Mouse (Mus musculus): ENCODE results near the gene Pde4b.

Gene Pde4b

DNA sequence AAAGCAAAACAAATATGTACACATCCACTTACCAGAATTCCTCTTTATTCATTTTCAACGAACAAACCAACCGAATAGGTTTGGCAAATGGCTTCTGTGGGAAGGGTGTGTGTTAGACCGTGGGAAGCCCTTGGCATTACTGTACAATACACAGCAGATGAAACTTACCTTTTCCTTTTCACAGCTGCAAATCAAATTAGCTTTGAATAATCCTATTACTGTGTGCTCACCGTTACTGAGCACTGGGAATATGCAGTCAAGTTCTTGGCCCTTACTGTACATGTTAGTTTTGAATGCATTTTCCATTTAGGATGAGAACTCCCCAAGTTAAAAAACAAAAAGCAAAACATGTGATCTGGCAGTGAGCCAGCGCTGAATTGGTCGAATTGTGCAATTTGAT lies 199.8 kb downstream of the Pde4b start:
- no peak for DNase-seq (ENCODE audit: low spot score in 2 of 2)

GRCm38 (mm10) chr4:102290052-102290734 lies 202.8 kb downstream of the Pde4b start:
- DNase-seq (ENCODE audit: low spot score in 2 of 2): no peak

DNA sequence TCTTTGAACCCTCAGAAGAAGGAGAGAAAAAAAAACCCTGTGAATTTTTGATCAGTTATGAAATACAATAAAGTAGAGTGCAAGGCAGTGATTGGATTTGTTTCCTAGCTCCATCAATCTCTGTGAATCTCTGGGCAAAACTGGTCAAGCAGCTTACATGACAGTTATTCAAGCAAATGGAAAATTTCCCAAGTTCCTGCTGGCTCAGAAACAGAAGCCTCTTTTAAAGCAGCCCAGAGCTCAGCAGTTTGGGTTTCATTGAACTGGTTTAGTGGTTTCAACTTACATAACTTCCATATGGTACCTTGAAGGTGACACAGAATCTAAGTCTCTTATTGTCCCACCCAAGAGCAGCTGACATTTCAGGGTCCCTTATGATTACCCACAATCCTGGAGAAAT lies 210.2 kb downstream of the Pde4b start:
- DNase-seq (ENCODE audit: low spot score in 2 of 2): no peak

- no peak for DNase-seq (ENCODE audit: low spot score in 2 of 2)
Observed at GRCm38 (mm10) chr4:102302568-102302967, 215.2 kb downstream of the Pde4b start.

DNA sequence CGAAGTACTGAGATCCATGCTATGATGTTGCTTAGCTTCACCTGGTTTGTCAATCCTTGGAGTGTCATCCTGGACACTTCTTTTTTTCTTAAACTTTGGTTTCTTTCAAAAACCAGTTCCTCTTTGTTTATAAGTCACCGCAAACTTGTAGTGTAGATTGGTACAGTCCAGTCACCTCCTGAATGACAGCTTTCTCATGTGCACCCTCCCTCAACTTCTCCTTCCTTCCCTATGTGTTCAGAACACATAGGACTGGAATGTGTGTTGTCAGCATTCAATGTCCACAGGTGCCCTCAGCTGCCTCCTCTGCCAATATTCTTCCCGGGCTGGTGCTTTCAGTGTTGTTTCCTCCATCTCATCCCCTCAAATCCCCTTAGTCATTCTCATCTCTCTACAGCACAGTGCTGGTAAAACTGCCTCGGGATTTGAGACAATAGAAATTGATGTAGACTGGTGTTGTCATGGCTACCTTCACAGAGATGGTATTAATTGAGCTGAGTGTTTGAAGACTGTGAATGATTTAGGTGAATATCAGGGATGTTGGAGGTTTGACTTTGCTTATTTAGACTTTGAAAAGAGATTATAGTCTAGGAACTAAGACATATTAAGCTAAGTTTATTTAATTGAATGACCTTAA lies 220.4 kb downstream of the Pde4b start:
- no peak for DNase-seq (ENCODE audit: low spot score in 2 of 2)

GRCm38 (mm10) chr4:102310630-102311029 lies 223.3 kb downstream of the Pde4b start:
- no peak for DNase-seq (ENCODE audit: low spot score in 2 of 2)

- no peak for DNase-seq (ENCODE audit: low spot score in 2 of 2)
Observed at GRCm38 (mm10) chr4:102316011-102316410, 228.7 kb downstream of the Pde4b start.

- DNase-seq (ENCODE audit: low spot score in 2 of 2): no peak
Observed at GRCm38 (mm10) chr4:102316699-102317285, 229.4 kb downstream of the Pde4b start.

DNA sequence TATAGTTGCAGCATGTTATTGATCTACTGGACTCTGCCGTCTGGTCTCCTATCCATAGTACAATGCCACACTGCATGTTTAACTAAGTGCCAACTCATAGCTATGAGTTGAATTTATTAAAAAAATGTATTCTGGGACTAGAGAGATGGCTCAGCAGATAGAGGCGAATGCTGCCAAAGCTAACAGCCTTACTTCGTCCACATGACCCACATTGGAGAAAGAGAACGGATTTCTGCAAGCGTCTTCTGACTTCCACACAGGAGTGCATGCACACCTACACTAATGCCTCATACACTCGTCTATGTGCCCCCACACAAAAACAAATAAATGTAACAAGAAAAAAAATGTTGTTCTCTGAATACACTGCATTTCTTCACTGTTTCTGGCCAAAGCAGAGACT lies 231.3 kb downstream of the Pde4b start:
- no peak for DNase-seq (ENCODE audit: low spot score in 2 of 2)

GRCm38 (mm10) chr4:102321340-102321739 lies 234.0 kb downstream of the Pde4b start:
- no peak for DNase-seq (ENCODE audit: low spot score in 2 of 2)

DNA sequence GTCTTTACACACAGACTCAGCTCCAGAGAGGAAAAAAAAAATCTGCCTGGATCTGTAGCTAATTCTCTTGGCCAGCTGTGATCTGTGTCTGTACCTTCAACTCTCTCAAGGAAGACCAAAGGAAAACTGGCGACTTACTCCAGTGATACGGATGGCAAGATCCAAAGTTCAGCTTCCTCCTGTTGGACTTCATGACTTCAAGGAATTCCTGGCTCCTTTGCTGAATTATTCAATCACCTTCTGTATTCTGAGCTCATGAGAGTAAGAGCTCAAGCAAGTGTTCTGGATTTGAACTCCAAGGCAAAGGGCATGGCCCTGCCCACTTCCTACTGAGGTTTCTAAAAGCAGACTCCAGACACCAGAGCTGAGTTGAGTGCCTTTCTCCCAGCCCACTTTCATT lies 245.0 kb downstream of the Pde4b start:
- DNase-seq (ENCODE audit: low spot score in 2 of 2): no peak

- no peak for DNase-seq (ENCODE audit: low spot score in 2 of 2)
Observed at GRCm38 (mm10) chr4:102332885-102333284, 245.5 kb downstream of the Pde4b start.

- no peak for DNase-seq (ENCODE audit: low spot score in 2 of 2)
Observed at GRCm38 (mm10) chr4:102346911-102347492, 259.7 kb downstream of the Pde4b start.

- DNase-seq (ENCODE audit: low spot score in 2 of 2): no peak
Observed at GRCm38 (mm10) chr4:102351476-102352475, 264.4 kb downstream of the Pde4b start.

DNA sequence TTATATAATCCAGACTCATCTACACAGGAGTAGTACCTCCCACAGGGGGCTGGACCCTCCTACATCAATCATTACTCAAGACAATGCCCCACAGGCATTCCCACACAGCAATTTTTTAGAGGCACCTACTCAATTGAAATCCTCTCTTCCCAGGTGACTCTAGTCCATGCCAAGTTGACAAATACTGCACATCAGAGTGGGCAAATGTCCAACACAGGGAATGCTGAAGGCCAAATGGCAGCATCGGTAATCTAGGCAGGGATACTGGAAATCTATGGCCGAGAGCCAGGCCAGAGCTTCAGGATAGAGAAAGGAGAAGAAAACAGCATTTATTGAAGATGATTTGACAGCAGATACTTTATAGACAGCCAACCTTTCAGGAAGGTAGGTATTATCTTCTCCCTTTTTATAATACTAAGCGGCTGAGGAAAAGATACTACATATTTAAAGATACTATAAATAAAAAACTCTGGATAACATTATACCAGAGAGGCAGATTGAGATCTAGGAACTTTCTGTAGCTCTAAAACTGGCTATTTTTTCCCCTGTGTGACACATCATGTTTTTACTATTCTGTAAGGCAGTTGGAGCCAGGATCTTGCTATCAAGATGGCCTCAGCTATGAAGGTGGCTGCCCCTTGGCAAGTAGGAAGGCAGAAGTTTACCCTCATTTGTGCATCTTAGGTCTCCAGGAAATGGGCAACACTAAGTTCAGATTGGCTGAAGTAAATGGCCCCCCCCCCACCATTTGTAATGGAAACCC lies 266.5 kb downstream of the Pde4b start:
- DNase-seq (ENCODE audit: low spot score in 2 of 2): no peak

DNA sequence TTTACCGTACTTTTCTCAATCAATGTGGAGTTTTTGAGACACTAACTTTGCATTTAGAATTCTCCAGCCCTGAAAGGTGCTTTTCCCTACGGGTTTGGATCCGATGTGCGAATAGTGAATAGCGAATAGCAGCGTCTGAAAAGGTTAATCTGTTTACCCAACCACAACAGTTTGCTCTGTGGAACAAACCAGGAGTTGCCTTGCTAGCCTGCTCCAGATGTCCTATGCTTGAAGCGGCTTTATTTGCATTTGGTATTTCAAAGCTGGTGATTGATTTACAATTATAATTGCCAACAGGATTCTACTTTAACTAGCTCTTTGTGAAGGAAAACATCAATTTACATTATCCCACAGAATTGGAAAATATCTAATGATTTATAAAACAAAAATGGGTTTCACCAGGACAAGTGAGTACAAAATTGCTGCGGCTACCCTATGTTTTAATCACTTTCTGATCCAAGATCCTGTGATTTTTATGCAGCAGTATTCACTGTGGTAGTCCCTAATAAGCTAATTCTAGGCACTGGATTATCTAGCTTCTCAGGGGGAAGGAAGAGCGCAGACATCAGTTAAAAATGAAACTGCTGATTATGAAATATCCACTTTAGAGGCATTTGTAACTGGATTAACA lies 280.9 kb downstream of the Pde4b start:
- no peak for DNase-seq (ENCODE audit: low spot score in 2 of 2)

- DNase-seq (ENCODE audit: low spot score in 2 of 2): no peak
Observed at GRCm38 (mm10) chr4:102374614-102375013, 287.3 kb downstream of the Pde4b start.

DNA sequence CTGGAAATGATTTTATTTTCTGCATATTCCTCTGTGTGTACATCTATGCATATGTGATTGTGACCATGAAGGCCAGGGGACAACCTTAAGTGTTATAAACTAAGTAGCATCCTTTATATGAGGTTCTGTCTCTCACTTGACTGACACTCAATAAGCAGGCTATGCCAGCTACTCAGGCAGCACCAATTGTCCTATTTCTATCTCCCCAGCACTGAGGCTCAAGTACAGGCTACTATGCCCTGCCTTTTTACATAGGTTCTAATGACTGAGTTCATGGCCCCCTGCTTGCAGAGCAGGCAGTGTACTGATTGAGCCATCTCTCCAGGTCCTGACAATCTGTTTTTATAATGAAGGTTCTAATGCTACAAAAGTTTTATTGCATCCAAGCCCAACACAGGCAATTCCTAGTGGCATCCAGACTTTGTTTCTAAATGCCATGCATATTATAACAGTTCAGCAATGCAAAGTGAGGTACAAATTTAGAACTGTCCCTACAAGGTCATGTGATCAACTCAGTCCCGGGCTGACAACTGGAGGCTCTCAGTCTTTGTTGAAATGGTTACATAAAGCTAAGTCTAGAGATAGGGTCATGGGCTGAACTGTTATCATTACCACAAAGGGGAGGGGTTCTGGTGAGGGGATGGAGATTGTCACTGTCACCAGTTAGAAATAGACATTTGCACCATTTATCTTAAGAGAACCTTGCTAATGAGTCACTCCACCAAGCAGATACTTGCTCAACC lies 295.6 kb downstream of the Pde4b start:
- DNase-seq (ENCODE audit: low spot score in 2 of 2): no peak

DNA sequence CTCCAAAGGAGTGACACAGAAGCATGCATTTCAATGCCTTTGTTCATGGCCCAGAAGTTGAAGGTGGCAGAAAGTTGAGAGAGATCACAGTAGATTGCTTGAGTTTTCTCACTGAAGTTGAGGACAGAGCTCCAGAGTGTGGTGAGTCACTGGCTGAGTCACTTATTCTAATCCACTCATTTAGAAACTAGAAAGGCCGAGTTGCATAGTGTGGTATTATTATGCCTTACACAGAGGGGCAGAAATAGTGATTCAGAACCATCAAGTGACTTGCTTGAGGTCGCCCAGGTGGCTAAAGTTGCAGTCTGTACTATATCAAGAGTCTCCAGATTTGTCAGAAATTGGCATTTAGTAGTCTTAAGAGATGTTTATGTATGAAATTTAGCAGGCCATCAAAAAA lies 306.3 kb downstream of the Pde4b start:
- DNase-seq (ENCODE audit: low spot score in 2 of 2): no peak

GRCm38 (mm10) chr4:102397334-102397733 lies 310.0 kb downstream of the Pde4b start:
- no peak for DNase-seq (ENCODE audit: low spot score in 2 of 2)
